Mouse (Mus musculus) embryonic facial prominence, embryonic 12.5 days (tissue): ENCODE measurements around the gene Fcf1. TPM values are rescaled to one million over a fixed set of nuclear protein-coding genes. Genes with fewer than 3 reads are reported as not detected.

Experiments used
- ATAC-seq: fragments of 200-750 bp; cut with Nextera tagmentation; 2 replicates; pipeline ENCODE4 v1.8.0; 2017; ENCODE audit not compliant: insufficient number of reproducible peaks, insufficient read depth, low FRiP score, low TSS enrichment
- H3K27ac ChIP-seq: fragments of 300-500 bp; sonication (generic); 2 replicates; pipeline ENCODE4 v1.5.1; 2016; ENCODE audit warnings: mild to moderate bottlenecking
- H3K27me3 ChIP-seq: fragments of 300-500 bp; sonication (generic); 2 replicates; pipeline ENCODE4 v1.6.1; 2016; ENCODE audit warnings: mild to moderate bottlenecking, moderate library complexity
- H3K36me3 ChIP-seq: fragments of 300-500 bp; sonication (generic); 2 replicates; pipeline ENCODE4 v1.6.1; 2016; ENCODE audit warnings: mild to moderate bottlenecking
- H3K4me1 ChIP-seq: fragments of 300-500 bp; sonication (generic); 2 replicates; pipeline ENCODE4 v1.6.1; 2016
- H3K4me2 ChIP-seq: fragments of 300-500 bp; sonication (generic); replicated peaks from 2 replicates; pipeline ENCODE4 v1.6.1; 2016; ENCODE audit warnings: mild to moderate bottlenecking, moderate library complexity
- H3K4me3 ChIP-seq: fragments of 300-500 bp; sonication (generic); 2 replicates; pipeline ENCODE4 v1.5.1; 2016; ENCODE audit warnings: mild to moderate bottlenecking
- H3K9ac ChIP-seq: fragments of 300-500 bp; sonication (generic); 2 replicates; pipeline ENCODE4 v1.6.1; 2016; ENCODE audit warnings: mild to moderate bottlenecking, moderate library complexity
- H3K9me3 ChIP-seq: fragments of 300-500 bp; sonication (generic); 2 replicates; pipeline ENCODE4 v1.6.1; 2016; ENCODE audit warnings: mild to moderate bottlenecking, moderate library complexity
- WGBS: fragments of 180-500 bp; shearing (Covaris S2); methylation state at CpG from one replicate; pipeline ENCODE4 v1.1.7; 2016; 5-methylcytosine and 5-hydroxymethylcytosine counted together
- polyA plus RNA-seq: library from polyadenylated mRNA; unstranded; fragments of >200 nt; fragmentation: Nextera tagmentation; extraction: Ambion mirVana; gene quantifications from 2 replicates; pipeline ENCODE4 v1.2.1, GENCODE M21; 2016

Gene Fcf1
- polyA plus RNA-seq, 1 experiment from 2014 or later, result 142 TPM

DNA sequence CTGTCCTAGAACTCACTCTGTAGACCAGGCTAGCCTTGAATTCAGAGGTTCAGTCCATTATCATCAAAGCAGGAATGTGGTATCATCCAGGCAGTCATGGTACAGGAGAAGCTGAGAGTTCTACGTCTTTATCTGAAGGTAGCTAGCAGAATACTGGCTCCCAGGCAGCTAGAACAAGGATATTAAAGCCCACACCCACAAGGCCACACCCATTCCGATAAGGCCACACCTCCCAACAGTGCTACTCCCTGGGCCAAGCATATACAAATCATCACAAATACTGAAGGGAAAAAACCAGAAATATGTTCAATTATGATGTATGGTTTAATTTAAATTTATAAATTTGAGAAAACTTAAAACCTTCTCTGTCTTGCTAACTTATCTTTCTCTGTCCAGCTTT is 41.5 kb downstream of the Fcf1 start:
- ATAC-seq, result no peak
- Histone ChIP-seq H3K9ac (no peak overlapping the region), H3K9me3 (no peaks in the 10 kb centered on the region), H3K4me2 (no peak overlapping the region), H3K27me3 (no peaks in the 10 kb centered on the region), H3K4me3 (no peak overlapping the region), H3K27ac (no peak overlapping the region), H3K4me1 (no peaks in the 10 kb centered on the region), H3K36me3 (peaks cover 38% of the 10 kb centered on the region)
- 90% methylated on average over 2 of the region's 2 CpGs for WGBS

GRCm38 (mm10) chr12:85022071-85022470 is 51.4 kb downstream of the Fcf1 start:
- 94% methylated on average over 1 of the region's 1 CpGs for WGBS
- Histone ChIP-seq H3K27ac (no peak overlapping the region), H3K4me2 (no peak overlapping the region), H3K36me3 (no peaks in the 10 kb centered on the region), H3K9ac (no peak overlapping the region), H3K27me3 (no peaks in the 10 kb centered on the region), H3K4me3 (no peak overlapping the region), H3K4me1 (no peaks in the 10 kb centered on the region), H3K9me3 (no peaks in the 10 kb centered on the region)
- ATAC-seq, result no peak

GRCm38 (mm10) chr12:85032710-85033109 is 62.0 kb downstream of the Fcf1 start:
- peaks cover 46% of the 10 kb centered on the region for H3K36me3 ChIP-seq
- H3K4me2 ChIP-seq, result no peak overlapping the region
- H3K27ac ChIP-seq, result no peak overlapping the region
- H3K4me1 ChIP-seq, result no peaks in the 10 kb centered on the region
- H3K4me3 ChIP-seq, result no peak overlapping the region
- no peak for ATAC-seq
- no peak overlapping the region for H3K9ac ChIP-seq
- WGBS, result 96% methylated on average over 2 of the region's 2 CpGs
- H3K27me3 ChIP-seq, result no peaks in the 10 kb centered on the region
- no peaks in the 10 kb centered on the region for H3K9me3 ChIP-seq

Other genes with a start within 250 kb of the Fcf1 start
- 73.8 and 75.0 TPM in 2 replicates for gene Npc2, start 197.7 kb upstream of the Fcf1 start, polyA plus RNA-seq
- 147 and 159 TPM in 2 replicates for gene Isca2, start 197.6 kb upstream of the Fcf1 start, polyA plus RNA-seq
- 0.71 and 0.93 TPM in 2 replicates for gene Ltbp2, start 94.4 kb upstream of the Fcf1 start, polyA plus RNA-seq
- 20.3 and 21.8 TPM in 2 replicates for gene Arel1, start within 50 bp of the Fcf1 start, polyA plus RNA-seq
- gene Ylpm1, start 25.4 kb downstream of the Fcf1 start, polyA plus RNA-seq, result 37.0 and 39.6 TPM in 2 replicates
- gene Prox2, start 139.9 kb downstream of the Fcf1 start, polyA plus RNA-seq, result 3.7 and 4.4 TPM in 2 replicates
- 110 and 117 TPM in 2 replicates for gene Dlst, start 139.9 kb downstream of the Fcf1 start, polyA plus RNA-seq
- 1.7 and 2.2 TPM in 2 replicates for gene Rps6kl1, start 180.4 kb downstream of the Fcf1 start, polyA plus RNA-seq
- 15.4 and 19.1 TPM in 2 replicates for gene Pgf, start 206.9 kb downstream of the Fcf1 start, polyA plus RNA-seq
- 79.0 and 88.2 TPM in 2 replicates for gene Eif2b2, start 248.6 kb downstream of the Fcf1 start, polyA plus RNA-seq